Mouse (Mus musculus) right cerebral cortex, adult 18-20 months (tissue): ENCODE data around the gene Nid1.
"Not testable (repeated sequence)": the region's sequence is repeated elsewhere in the genome, so short reads cannot be mapped to it uniquely, and the experiment has no call there.

Experiments used
- DNase-seq: peaks from one replicate; pipeline ENCODE4 v3.0.0; 2022; ENCODE audit warnings: mixed read lengths

The Nid1 gene

DNA sequence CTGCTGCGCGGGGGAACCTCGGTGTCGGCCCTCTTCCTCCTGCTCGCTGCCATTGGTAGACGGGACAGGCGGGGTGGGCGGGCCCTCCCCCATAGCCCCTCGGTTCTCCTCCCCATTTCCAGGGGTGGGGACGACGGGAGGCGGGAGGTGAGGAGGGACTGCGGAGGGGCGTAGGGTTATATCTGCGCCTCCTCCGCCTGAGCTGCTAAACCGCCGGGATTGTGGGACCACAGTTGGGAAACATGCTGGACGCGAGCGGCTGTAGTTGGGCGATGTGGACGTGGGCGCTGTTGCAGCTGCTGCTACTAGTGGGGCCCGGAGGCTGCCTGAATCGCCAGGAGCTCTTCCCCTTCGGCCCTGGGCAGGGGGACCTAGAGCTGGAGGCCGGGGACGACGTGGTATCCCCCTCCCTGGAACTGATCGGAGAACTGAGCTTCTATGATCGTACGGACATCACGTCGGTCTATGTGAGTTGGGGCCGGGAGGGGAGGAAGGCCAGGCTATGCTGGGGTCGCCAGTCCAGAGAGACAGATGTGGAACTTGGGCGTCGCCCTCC lies at the start of gene Nid1:
TSS of gene Nid1 (plus strand) at position 92 of the 556 bp plus-strand sequence.
- not testable (repeated sequence) for DNase-seq

DNA sequence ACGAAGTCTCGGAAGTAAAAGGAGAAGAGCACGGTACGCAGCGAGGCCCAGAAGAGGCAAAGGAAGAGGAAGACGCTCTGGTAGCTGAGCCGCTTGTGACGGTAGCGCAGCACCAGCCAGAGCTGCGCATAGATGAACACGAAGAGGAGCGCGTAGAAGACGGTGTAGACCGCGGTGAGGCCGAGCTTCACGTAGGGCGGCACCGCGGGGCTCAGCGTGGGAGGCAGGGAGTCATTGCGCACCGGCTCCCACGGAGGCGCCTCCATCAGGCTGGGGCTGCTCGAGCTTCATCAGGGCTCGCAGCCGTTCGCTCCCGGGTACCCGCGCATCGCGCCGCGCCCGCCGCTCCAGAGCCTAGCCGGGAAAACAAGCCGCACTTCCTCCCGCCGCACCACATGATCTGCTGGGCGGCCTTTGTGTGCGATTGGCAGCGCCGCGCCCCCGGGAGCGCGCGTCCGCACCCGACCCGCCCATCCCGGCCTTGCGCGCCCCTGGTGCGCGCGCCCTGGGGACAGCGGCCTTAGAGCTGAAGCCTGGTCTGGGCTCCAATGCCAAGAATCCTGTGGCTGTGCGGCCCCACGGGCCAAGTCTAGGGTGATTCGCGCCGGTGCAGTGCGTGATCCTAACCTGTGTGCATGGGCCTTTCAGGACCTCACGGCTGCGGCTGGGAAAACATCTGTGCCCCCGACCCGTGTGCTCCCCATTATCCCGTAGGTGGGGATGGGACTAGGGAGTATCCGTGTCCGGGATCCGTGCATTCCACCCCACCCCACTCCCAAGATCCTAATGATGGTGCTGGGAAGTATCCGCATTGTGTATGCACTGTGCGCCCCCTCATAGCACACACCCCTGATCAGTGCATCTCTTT lies 43.9 kb upstream of the Nid1 start, which contains the start of gene Gpr137b:
TSS of gene Gpr137b (minus strand) at position 787 of the 868 bp plus-strand sequence.
- peak; percentile 57 for DNase-seq

DNA sequence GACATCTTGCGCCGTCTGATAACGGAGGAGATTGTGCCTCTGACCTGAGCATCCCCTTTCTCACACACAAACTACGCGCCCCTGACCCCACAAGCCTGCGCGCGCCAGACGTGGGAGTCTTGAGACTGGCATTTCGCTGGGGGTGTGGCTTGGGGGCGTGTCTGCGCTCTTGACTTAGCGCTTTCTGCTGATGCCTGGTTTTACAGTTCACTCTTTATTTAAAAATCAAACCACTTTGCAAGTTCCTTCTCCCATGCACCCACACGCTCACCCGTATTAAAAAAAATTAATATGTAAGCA lies 43.3 kb upstream of the Nid1 start:
- not testable (repeated sequence) for DNase-seq

DNA sequence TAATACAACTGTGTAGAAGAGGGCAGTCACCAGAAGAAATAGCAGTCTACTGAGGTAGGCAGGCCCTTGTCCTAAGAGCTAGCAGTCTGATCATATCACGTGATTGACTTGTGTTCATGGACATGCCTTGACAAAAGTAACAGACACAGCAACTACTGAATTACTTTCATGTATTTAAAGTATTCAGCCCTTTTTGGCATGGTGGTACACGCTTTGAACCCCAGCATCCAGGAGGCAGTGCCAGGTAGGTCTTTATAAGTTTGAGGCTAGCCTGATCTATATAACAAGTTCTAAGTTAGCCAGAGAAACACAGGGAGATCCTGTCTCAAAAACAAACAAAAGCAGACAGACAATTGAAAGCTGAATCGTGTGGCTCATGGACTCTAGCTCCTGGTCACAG lies 36.5 kb upstream of the Nid1 start:
- DNase-seq = not testable (repeated sequence)

DNA sequence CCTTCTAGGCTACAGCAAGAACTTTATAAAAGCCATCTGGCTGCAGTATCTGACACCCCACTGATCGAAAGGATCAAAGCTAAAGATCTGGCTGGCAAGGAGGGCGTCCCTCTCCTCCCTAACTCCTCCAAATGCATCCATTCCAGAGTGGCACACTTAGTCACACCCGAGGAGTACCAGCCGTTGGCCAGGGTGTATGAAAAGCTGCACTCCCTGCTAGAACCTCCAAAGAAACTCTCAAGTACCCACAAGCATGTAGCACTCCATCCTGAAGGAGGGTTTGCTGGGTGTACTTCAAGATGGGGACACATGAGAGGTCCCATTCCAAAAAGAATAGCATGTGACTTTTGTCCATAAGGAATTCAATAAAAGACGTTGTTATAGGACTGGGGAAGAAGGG lies 34.5 kb upstream of the Nid1 start:
- DNase-seq = not testable (repeated sequence)

DNA sequence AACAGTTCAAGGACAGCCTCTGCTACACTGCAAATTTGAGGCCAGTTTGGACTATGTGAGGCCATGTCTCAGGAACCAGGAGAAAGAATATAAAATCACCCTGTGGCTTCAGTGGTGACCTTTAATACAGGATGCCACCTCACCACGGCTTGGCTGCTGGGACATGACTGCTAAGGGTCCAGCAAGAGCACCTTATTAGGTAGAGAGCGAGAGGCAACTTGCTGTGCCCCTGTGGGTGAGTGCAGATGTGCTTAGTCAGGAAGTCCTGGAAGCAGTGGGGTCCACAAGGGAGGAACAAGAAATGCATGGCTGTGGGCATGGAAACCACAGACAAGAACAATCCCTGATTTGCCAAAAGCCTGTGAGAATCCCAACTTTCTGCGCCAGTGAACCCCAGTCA lies 34.0 kb upstream of the Nid1 start:
- DNase-seq = not testable (repeated sequence)

DNA sequence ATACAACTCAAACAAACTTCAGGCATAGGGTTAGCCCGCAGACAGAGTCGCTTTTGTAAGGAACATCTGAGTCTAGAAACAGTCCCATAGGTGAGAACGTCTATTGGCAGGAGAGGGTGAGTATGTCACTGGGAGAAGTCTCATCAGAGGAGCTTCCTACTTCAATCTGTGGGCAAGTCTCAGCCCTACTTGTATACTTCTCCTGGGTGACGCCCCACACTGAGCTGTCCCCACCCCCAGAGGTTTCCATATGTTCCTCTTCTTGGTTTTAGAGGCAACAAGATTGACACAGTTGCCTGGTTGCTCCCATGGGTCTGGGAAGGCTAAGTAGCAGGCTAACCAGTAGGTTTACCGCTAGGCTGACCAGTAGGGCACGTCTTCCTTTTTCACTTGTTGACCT lies 33.5 kb upstream of the Nid1 start:
- not testable (repeated sequence) for DNase-seq

DNA sequence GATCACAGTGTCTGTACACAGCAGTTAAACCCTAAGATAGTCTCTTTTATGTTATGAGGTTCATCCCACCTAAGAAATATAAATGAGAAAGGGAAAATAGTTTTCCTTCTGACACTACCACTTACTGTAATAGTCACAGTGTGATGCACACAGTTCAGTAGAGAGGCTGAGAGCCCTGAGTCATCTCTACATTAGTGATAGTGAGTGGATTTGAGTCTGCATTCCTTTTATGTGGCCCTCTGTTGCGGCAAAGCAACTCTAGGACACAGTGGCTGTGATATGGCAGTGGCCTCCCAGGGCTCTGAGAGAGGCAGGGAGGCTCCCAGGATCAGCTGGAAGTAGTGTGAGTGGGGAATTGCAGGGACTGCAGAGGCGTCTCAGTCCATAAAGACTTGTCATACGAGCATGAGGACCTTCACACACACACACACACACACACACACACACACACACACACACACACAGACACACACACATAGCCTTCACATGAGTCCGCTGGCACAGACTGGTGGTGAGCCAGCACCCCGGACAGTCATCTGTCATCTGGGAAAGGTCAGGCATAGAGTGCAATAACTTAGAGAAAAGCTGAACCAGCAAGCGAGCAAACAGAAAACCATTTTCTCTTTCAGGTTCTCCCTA lies 32.7 kb upstream of the Nid1 start:
- not testable (repeated sequence) for DNase-seq

DNA sequence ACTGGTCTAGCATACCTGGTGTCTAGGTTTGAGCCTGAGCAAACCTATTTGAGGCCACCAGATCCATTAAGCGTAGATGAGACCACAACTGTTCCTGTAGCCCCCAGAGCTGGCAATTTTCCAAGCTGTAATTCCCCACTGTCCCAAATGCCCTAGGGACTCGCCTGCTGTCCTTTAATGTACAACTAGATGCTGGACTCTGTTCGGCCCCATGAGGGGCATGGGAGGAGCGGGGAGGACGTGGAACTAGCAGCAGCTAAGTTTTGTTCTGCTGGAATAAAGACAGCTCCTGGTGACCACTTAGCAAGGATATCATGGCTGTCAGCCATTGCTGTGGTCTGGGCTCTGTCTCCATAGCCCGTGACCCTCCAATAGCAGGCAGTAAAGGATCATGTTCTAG lies 31.8 kb upstream of the Nid1 start:
- DNase-seq = not testable (repeated sequence)

DNA sequence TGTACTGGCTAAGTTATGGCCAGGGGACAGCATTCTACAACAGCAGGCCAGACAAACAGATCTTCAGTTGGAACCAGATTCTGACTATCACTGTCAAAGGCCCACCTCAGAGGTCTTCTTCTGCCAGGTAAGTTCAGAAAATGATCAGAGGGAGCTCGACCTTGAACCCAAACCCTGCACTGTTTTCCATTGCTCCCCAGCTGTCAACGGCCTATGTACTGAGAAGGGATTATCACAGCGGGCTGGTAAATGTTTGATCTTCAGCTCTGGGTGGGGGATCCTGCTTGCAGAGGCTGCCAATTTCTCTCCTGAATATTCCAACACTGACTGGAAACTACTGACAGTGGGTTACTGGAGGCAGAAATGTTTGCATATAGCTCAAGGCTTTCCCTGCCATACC lies 23.1 kb upstream of the Nid1 start:
- DNase-seq = no peak

DNA sequence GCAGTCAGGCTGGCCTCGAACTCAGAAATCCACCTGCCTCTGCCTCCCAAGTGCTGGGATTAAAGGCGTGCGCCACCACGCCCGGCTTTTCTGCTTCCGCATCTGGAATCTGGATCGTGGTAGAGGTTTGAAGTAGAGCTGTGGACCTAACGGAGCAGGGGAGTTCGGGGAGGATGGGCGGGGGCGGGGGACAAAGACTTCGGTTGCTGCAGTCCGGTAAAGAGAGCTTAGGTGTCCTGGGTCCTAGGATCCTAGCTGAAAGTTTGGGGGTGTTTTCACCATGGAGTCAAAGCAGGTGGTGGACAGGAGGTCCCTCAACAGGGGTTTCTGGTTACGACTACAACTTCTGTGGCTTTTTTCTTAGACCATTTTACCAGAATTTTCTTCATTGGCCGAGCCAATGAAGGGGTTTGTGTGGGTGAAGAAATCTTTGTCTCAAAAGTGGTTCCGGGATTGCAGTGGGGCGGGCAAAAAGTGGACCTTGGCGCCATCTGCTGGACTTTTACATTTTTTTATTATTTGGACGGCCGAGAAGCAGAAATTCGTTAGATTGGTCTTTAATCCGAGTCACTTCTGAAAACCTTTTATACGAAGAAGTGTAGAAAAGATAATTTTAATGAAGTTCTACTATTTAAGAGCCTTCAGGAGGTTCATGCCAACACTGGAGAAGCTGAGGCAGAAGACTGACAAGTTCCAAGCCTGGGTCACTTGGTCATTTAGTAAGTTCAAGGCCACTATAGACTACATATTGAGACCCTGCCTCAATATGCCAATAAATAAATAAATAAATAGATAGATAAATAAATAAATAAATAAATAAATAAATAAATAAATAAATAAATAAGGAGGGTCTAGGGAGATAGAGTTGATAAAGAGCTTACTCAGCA lies 22.0 kb upstream of the Nid1 start:
- DNase-seq = peak; percentile 23

DNA sequence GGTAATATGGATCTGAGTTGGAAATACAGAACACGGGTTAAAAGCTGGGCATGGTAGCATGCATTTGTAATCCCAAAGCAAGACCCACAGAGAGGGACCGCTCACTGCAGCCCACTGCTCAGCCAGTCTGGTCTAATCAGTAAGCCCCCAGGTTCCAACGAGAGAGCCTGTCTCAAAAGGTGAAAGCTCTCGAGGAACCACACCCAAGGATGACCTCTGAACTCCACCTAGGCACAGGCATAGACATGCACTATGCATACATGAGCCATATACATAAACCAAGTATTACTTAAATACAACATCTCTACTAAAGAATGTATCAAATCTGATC lies 21.4 kb upstream of the Nid1 start:
- DNase-seq = not testable (repeated sequence)

DNA sequence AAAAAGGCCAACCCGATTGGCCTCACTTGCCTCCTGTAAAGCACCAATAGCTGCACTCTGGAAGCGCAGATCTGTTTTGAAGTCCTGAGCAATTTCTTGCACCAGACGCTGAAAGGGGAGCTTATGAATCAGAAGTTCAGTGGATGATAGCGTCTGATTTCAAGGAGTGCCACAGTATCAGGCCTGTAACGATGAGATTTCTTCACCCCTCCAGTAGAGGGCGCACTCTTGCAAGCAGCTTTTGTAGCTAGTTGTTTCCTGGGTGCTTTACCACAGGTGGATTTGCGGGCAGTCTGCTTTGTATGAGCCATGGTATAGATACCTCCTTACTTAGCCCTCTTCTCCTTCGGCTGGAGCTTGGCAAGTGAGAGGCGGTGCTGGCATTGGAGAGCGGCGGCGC lies 18.5 kb upstream of the Nid1 start:
- not testable (repeated sequence) for DNase-seq

DNA sequence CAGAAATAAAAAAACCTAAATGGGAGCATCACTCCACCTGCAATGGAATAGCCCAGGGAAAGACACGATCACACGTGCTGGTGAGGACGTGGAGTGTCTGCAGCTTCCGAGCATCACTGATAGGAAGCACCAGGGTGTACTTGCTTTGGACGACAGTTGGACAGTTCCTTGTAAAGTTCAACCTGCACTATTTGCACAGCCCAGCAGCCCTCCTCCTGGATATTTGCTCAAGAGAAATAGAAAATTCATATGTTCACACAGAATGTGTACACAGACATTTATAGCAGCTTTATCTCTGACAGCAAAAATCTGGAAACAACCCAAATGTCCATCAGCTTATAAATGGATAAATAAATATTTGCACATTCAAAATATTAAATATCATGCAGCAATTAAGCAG lies 14.1 kb upstream of the Nid1 start:
- not testable (repeated sequence) for DNase-seq

DNA sequence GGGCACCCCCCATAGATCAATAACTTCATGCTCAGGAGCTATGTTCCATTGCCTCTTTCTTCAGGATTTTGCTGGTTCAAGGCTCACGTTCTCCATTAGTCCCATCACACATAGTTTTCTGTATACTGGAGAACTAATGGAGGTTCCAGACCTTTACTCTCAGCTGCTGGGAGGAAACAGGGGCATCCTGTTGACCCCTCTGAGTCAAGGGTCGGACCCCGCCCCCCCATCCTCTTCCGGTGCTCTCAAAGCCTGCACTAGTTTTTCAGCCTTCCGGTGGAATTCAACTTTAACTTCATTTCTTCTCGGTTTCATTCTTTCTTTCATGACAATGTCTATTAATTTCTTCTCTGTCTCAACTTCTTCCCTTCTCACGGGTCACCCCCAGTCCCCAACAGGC lies 1.2 kb upstream of the Nid1 start:
- DNase-seq = not testable (repeated sequence)

DNA sequence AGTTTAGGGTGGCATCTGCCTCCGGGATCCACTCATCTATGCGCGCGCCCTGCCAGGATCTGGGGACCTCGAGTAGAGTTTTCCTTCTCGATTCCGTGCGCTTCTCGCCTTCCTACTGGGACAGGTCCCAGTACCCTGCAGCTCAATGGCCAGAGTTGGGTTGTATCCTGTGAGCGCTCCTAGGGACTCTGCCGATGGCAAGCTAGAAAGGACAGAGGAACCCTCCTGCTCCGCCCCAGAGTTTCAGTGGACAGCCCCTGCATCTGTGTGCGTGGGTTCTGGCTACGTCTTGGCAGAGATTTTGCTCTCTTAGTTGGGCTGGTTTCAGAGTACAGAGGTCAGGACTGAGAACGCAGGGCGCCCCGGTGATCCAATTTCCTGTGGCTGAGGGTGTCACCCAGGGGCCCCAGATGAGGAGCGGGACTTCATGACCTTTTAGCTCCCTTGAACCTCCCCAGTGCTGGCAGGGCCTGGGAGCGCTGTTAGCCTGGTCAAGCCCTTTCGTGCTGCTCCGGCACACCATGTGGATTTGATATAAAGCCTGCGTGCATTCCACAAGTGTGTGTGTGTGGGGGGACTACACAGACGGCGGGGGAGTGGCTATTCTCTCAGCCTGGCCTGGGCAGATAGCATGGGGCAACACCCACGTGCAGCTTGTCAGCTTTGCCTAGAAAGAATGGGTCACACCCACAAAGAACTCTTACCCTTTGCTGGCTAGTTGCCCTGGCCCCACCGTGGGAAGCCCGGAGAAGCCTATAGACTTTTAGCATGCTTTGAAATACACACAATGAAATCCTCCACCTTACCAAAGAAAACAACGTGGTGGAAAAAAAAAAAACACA lies 982 bp downstream of the Nid1 start:
- DNase-seq = not testable (repeated sequence)

DNA sequence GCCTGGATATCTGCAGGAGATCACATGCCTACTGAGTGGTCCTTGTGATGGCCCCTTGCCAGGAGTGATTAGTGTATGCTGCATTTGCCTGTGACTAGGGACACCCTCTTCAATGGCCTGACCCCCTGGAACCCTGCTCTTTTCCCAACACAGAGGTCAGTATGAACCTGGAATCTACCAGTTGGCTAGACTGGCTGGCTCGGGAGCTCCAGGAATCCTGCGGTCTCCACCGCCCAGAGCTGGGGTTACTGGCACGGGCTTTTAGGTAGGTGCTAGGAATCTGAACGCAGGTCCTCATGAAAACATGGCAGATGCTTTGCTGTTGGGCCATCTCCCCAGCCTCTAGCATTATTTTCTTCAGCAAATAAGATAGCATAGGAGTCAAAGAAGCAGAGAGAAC lies 8.2 kb downstream of the Nid1 start:
- not testable (repeated sequence) for DNase-seq

DNA sequence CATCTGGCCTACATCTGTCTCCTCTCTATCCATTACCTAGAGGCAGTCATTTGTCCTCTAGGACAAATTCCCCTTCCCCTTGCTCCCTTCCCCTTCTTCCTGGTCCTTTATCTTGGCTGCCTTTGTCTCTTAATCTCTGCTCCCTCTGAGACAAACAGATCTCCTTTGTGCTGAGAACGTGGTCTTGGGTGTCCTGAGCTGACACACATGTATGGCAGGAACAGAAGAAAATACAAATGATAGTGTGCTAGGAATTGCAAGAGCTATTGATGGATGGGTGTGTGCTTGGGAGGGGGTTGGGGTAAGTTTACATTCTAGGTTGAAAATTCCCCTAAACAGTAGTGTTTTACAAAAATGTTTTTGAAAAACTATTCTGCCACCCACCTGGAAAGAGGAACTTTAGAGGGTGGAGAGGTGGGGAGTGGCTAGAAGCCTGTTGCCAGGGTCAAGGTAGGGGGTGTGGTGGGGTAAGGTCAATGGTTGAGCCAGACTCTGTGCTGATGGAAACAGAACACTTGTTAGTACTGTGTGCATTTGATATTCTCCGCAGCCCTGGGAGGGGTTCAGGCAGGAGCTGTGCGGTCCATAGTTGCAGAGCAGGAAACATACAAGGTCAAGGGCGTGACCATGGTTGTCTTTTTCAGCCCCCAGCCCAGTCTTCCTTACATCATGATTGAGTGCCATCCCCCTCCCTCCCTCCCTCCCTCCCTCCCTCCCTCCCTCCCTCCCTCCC lies 9.5 kb downstream of the Nid1 start:
- not testable (repeated sequence) for DNase-seq

DNA sequence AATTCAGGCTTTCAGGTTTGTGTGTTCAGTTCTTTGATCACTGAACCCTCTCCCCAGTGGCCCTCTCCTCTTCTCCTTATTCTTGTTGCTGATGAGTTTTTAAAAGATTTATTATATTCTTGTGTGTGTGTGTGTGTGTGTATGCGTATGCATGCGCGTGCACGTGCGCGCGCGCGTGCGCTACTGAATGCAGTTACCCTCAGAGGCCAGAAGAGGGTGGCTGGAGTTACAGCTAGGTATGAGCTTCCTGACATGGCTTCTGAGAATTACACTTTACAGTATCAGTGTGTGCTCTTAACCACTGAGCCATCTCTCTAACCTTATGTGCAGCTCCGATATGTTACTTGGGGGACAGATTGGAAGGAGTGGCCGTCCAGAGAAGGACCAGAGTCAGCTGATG lies 12.6 kb downstream of the Nid1 start:
- DNase-seq = not testable (repeated sequence)

DNA sequence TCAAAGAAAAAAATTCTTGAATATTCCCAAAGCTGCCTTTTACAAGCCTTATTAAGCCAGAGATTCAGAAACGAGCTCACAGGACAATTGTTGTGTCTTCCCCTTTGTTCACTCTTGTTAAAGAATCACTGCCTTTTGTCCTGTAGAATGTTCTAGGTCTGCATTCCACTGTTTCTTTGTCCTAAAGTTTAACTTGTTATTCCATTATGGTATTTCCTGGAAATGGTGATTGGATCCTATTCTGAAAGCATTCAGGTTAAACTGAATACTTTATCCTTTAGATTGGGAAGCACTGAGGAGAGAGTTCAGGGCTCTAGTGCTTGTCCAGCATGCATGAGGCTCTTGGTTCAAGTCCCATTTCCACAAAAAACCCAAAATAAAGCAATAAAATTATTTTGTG lies 13.6 kb downstream of the Nid1 start:
- DNase-seq = not testable (repeated sequence)

DNA sequence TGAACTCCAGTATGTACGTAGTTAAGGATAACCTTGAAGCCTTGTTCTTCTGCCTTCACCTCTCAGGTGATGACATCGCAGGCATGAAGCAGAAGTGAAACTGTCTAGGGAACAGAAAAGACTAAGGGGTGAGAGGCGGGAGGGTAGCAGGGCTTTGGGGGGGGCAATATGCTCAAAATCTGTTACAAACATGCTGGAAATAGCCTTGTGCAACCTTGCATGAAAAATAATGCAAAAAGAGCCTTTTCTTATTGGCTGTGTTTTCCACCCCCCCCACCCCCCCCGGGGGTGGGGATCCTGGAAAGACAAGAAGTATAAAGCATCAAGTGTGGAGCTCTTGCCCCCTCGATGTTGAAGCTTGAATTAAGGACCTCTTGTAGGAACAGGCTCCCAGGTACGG lies 16.0 kb downstream of the Nid1 start:
- DNase-seq = not testable (repeated sequence)
